Mouse (Mus musculus) c-Kit-positive CD71-negative TER-119-negative erythroid progenitor cells, embryonic 14.5 days (primary cell): ENCODE measurements around the gene Defb41.
"Not testable (repeated sequence)": the region's sequence is repeated elsewhere in the genome, so short reads cannot be mapped to it uniquely, and the experiment has no call there.

Experiments
- DNase-seq: peaks from one replicate; pipeline ENCODE4 v3.0.0-alpha.2; 2013; ENCODE audit warnings: low read depth

The Defb41 gene

DNA sequence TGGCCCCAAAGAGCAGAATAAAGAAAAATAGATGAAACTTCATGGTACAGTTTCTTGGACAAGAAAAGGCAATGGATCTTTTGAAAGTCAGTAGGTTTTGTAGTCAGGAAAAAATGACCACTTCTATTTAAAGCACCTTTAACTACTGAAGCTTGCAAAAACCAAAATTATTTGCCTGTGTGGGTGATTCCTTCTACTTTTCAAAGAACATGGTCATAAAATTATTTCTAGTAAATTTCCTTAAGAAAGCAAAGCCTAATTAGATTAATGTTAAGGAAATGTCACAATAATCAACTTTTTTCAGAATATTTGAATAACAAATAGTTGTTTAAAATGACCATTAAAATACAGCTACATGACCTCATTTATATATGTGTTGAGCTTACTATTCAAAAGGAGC, at the start of gene Defb41:
Defb41 (minus strand) TSS at position 101 of the 400 bp plus-strand sequence.
- no peak for DNase-seq

DNA sequence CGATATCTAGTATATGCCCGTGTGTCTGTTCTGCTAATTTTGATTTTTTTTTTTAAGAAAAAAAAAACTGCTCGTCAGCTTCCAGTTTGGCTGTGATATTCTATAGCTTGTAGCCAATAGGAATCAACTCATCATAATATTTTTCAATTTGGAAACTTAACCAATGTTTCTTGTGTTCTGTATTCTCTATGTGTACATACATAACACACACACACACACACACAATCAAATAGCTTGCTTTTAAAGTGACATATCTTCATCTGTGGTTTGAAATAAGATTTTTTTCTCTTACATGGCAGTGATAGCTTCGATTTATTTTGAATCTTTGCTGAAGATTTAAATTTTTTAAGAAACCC, 43.5 kb upstream of the Defb41 start:
- DNase-seq, result no peak

GRCm38 (mm10) chr1:18307545-18308473, 42.9 kb upstream of the Defb41 start:
- DNase-seq, result no peak

DNA sequence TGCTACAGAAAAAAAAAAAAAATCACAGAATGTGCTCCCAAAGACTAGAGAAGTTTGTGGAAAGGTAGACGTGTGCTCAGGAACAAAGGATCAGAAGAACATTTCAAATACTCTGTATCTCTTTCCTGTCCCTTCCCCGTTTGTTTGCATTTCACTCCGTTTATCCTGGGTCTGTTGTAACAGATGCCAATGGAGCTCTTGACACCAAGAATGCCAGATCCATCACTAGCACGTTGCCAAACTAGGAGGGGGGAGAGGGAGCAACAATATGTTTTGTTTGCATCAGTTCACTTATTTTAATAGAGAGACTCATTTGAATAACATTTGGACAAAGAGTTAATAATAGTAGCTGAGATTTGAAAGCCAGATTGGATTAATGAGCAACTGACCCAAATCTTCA, 27.6 kb upstream of the Defb41 start:
- DNase-seq, result no peak

DNA sequence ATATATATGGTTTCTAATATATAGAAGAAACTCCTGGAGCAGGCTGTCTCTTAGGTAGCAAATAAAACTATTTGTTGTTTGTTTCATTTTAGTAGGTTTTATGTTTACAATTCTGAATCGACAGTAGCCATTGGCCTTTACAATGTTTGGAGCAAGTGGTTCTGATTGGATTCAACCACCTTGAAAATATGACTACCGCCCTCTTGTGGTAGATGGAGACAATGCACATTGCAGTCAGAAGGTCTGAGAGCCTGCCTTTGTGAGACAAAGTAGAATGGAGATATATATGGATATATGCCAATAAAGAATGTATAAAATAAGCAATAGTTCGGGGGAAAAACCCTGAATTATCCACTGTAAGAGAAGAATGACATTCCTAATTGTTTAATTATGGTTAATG, 23.9 kb upstream of the Defb41 start:
- peak; percentile 1 for DNase-seq

- DNase-seq, result no peak
These were observed 22.4 kb upstream of the Defb41 start for GRCm38 (mm10) chr1:18287371-18287770.

- DNase-seq, result no peak
These were observed 6.2 kb upstream of the Defb41 start for GRCm38 (mm10) chr1:18271095-18271494.

GRCm38 (mm10) chr1:18268845-18269244, 3.9 kb upstream of the Defb41 start:
- DNase-seq, result no peak

- DNase-seq, result not testable (repeated sequence)
These were observed 18.9 kb downstream of the Defb41 start for GRCm38 (mm10) chr1:18245801-18246580.

GRCm38 (mm10) chr1:18237343-18237742, 27.6 kb downstream of the Defb41 start, which contains the start of gene Defb18:
Gene Defb18 (minus strand): TSS chr1:18237443.
- DNase-seq, result no peak

GRCm38 (mm10) chr1:18223385-18223945, 41.5 kb downstream of the Defb41 start:
- DNase-seq, result no peak
